Mouse (Mus musculus) layer of hippocampus, adult 2 months (tissue): ENCODE results near the gene Fbxl19. TPM values are rescaled to one million over a fixed set of nuclear protein-coding genes. Genes with fewer than 3 reads are reported as not detected.
"Not testable (repeated sequence)": the region's sequence is repeated elsewhere in the genome, so short reads cannot be mapped to it uniquely, and the experiment has no call there.

Experiments used
- DNase-seq, 2 experiments: peaks; one replicate each; pipeline ENCODE4 v3.0.0; 2022; ENCODE audit warnings: low spot score in 2 of 2
- H3K27ac ChIP-seq: fragments of 200-600 bp; 2 replicates; pipeline ENCODE4 v1.8.1; 2022
- H3K4me3 ChIP-seq: fragments of 200-600 bp; 2 replicates; pipeline ENCODE4 v1.8.1; 2022; ENCODE audit warnings: mild to moderate bottlenecking
- CTCF ChIP-seq: fragments of 200-600 bp; conservative IDR thresholded peaks from 2 replicates; pipeline ENCODE4 v1.8.1; 2022; ENCODE audit warnings: antibody characterized with exemption, mild to moderate bottlenecking, moderate library complexity
- total RNA-seq, 2 experiments: library from RNA; stranded (reverse); gene quantifications; 2 replicates each; pipeline ENCODE4 v1.2.3; 2021

Fbxl19 gene
- total RNA-seq, 2 experiments from 2014 or later: 53.8 to 59.7 TPM

GRCm38 (mm10) chr7:127765756-127766155 lies 21.4 kb downstream of the Fbxl19 start:
- no peak overlapping the region for H3K4me3 ChIP-seq
- TF ChIP-seq CTCF: no peak
- no peak for DNase-seq
- no peak overlapping the region for H3K27ac ChIP-seq

- no peak for DNase-seq
- H3K27ac ChIP-seq: no peak overlapping the region
- TF ChIP-seq CTCF: no peak
Measured at GRCm38 (mm10) chr7:127766851-127767609, 22.7 kb downstream of the Fbxl19 start.

GRCm38 (mm10) chr7:127767671-127768345 lies 23.5 kb downstream of the Fbxl19 start:
- Histone ChIP-seq H3K4me3 (no peak overlapping the region), H3K27ac (peak overlapping the region; percentile 88; the same call in 1 of the 2 replicates)
- no peak for TF ChIP-seq CTCF
- DNase-seq: no peak

More at GRCm38 (mm10) chr7:127766851-127767609, 22.7 kb downstream of the Fbxl19 start:
- no peak overlapping the region for H3K4me3 ChIP-seq

- peak; percentile 41 for TF ChIP-seq CTCF
- peak overlapping the region; percentile 88 for H3K27ac ChIP-seq
- peak overlapping the region; percentile 32; the same call in 1 of the 2 replicates for H3K4me3 ChIP-seq
- DNase-seq: no peak
Measured at GRCm38 (mm10) chr7:127768346-127768996, 24.1 kb downstream of the Fbxl19 start.

GRCm38 (mm10) chr7:127768997-127769593 lies 24.8 kb downstream of the Fbxl19 start:
- no peak for TF ChIP-seq CTCF
- H3K4me3 ChIP-seq: peak overlapping the region; percentile 92
- peak overlapping the region; percentile 93 for H3K27ac ChIP-seq
- peak; percentile 95 to 99 for DNase-seq

GRCm38 (mm10) chr7:127769651-127770038 lies 25.3 kb downstream of the Fbxl19 start, which contains the start of gene Orai3:
Gene Orai3, plus strand, starts transcription at chr7:127769815.
- peak; percentile 80 to 86 for DNase-seq
- H3K4me3 ChIP-seq: peak within 1 kb of the TSS; percentile 92
- TF ChIP-seq CTCF: 0 out of 2 replicates have a peak, but pooled peaks have one; percentile 5
- peak within 1 kb of the TSS; percentile 93 for H3K27ac ChIP-seq

GRCm38 (mm10) chr7:127770039-127770905 lies 25.9 kb downstream of the Fbxl19 start:
- DNase-seq: no peak
- Histone ChIP-seq H3K4me3 (peak overlapping the region; percentile 92), H3K27ac (peak overlapping the region; percentile 93)
- no peak for TF ChIP-seq CTCF

GRCm38 (mm10) chr7:127771262-127771661 lies 26.9 kb downstream of the Fbxl19 start:
- peak overlapping the region; percentile 92 for H3K4me3 ChIP-seq
- TF ChIP-seq CTCF: no peak
- peak; percentile 61 to 64 for DNase-seq
- H3K27ac ChIP-seq: peak overlapping the region; percentile 93

GRCm38 (mm10) chr7:127772080-127772479 lies 27.7 kb downstream of the Fbxl19 start:
- TF ChIP-seq CTCF: no peak
- no peak overlapping the region for H3K4me3 ChIP-seq
- H3K27ac ChIP-seq: peak overlapping the region; percentile 93; the same call in 1 of the 2 replicates
- no peak for DNase-seq

- no peak for TF ChIP-seq CTCF
- Histone ChIP-seq H3K27ac (no peak overlapping the region), H3K4me3 (no peak overlapping the region)
- DNase-seq: no peak
Measured at GRCm38 (mm10) chr7:127772557-127772956, 28.2 kb downstream of the Fbxl19 start.

- TF ChIP-seq CTCF: peak; percentile 89
- peak in 1 of 2 experiments; percentile 71 for DNase-seq
- Histone ChIP-seq H3K27ac (peak overlapping the region; percentile 20; the same call in 1 of the 2 replicates), H3K4me3 (no peak overlapping the region)
Measured at GRCm38 (mm10) chr7:127773664-127774384, 29.5 kb downstream of the Fbxl19 start.

GRCm38 (mm10) chr7:127775837-127776236 lies 31.5 kb downstream of the Fbxl19 start:
- H3K4me3 ChIP-seq: peak overlapping the region; percentile 95
- not testable (repeated sequence) for DNase-seq
- H3K27ac ChIP-seq: peak overlapping the region; percentile 100
